Mouse (Mus musculus) ES-E14 (cell line): ENCODE data around the gene Gm8439. TPM values are rescaled to one million over a fixed set of nuclear protein-coding genes. Genes with fewer than 3 reads are reported as not detected.
A peak's percentile ranks its signal among the peaks of the same experiment; 100 is the strongest.

Experiments
- DNase-seq: peaks from one replicate; pipeline ENCODE4 v3.0.0-alpha.2; 2013; ENCODE audit warnings: low read depth, low spot score
- H3K27ac ChIP-seq: 2 replicates; pipeline ENCODE4 v1.5.1; 2012; ENCODE audit warnings: low read depth, mild to moderate bottlenecking, low read length, moderate library complexity, mixed read lengths; ENCODE audit not compliant: poor library complexity, insufficient read depth, severe bottlenecking
- H3K36me3 ChIP-seq: 2 replicates; pipeline ENCODE4 v1.6.1; 2012; ENCODE audit warnings: mild to moderate bottlenecking, low read length, moderate library complexity, mixed read lengths; ENCODE audit not compliant: control insufficient read depth, poor library complexity, insufficient read depth, severe bottlenecking
- H3K4me1 ChIP-seq, 2 experiments: fragments of 150-350 bp in 1 of 2; sonication (generic) in 1 of 2; 2 replicates each; pipeline ENCODE4 v1.6.1; 2012; ENCODE audit warnings: low read length in 2 of 2, mild to moderate bottlenecking in 1 of 2, mixed read lengths in 1 of 2; ENCODE audit not compliant: control insufficient read depth in 2 of 2, insufficient read depth in 2 of 2, poor library complexity in 1 of 2
- H3K4me3 ChIP-seq, 2 experiments: fragments of 150-350 bp in 1 of 2; sonication (generic) in 1 of 2; 2 replicates each; pipeline ENCODE4 v1.5.1; 2012; ENCODE audit warnings: low read length in 2 of 2, low read depth in 1 of 2, mild to moderate bottlenecking in 1 of 2, mixed read lengths in 1 of 2; ENCODE audit not compliant: insufficient read depth in 1 of 2, poor library complexity in 1 of 2, severe bottlenecking in 1 of 2
- H3K9ac ChIP-seq: 2 replicates; pipeline ENCODE4 v1.6.1; 2012; ENCODE audit warnings: low read depth, mild to moderate bottlenecking, low read length, mixed read lengths; ENCODE audit not compliant: poor library complexity, insufficient read depth, severe bottlenecking
- H3K9me3 ChIP-seq: fragments of 150-350 bp; sonication (generic); 2 replicates; pipeline ENCODE4 v1.6.1; 2012; ENCODE audit warnings: low read depth, mild to moderate bottlenecking, low read length; ENCODE audit not compliant: control insufficient read depth, insufficient read depth
- CHD2 ChIP-seq: IDR thresholded peaks from 2 replicates; pipeline ENCODE4 v1.6.1; 2014; ENCODE audit warnings: mild to moderate bottlenecking, low read depth, low read length, inconsistent platforms
- HCFC1 ChIP-seq: IDR thresholded peaks from 2 replicates; pipeline ENCODE4 v1.6.1; 2012; ENCODE audit warnings: low read length, inconsistent platforms, borderline replicate concordance; ENCODE audit not compliant: insufficient read depth
- MAFK ChIP-seq: IDR thresholded peaks from 2 replicates; pipeline ENCODE4 v1.6.1; 2014; ENCODE audit warnings: mild to moderate bottlenecking, low read depth, low read length, inconsistent platforms; ENCODE audit not compliant: insufficient read depth
- ZC3H11A ChIP-seq: IDR thresholded peaks from 2 replicates; pipeline ENCODE4 v1.6.1; 2012; ENCODE audit warnings: low read depth, mild to moderate bottlenecking, inconsistent platforms, low read length, borderline replicate concordance
- ZNF384 ChIP-seq: IDR thresholded peaks from 2 replicates; pipeline ENCODE4 v1.6.1; 2012; ENCODE audit warnings: low read depth, low read length, inconsistent platforms
- in situ Hi-C, 2 experiments: fragments of 600-800 bp; cut with MboI; formaldehyde crosslinking; loops; one replicate each; pipeline ENCODE4 v1.15.1; 2025; ENCODE audit warnings: low sequenced_read_pairs in 2 of 2, inconsistent platforms in 1 of 2; ENCODE audit not compliant: unreplicated experiment in 2 of 2
- total RNA-seq: library from RNA; depleted of rRNA; stranded (reverse); fragments of 300-350 nt; gene quantifications from 2 replicates; pipeline ENCODE4 v1.2.3, GENCODE M21; 2012

Gm8439 gene
- total RNA-seq, 1 experiment = not detected

GRCm38 (mm10) chr4:120602669-120603068, 14.1 kb downstream of the Gm8439 start:
- Histone ChIP-seq H3K4me3 (no peak overlapping the region), H3K9me3 (no peaks in the 10 kb centered on the region), H3K27ac (no peak overlapping the region; the same call in 1 of the 2 replicates), H3K9ac (no peak overlapping the region), H3K36me3 (no peaks in the 10 kb centered on the region), H3K4me1 (no peaks in the 10 kb centered on the region; a peak in 1 of 4 replicates)
- in situ Hi-C loops = no loop called here
- no peak for DNase-seq
- TF ChIP-seq CHD2 (no peak), MAFK (no peak), HCFC1 (no peak), ZNF384 (no peak), ZC3H11A (no peak)

- TF ChIP-seq ZNF384 (no peak), HCFC1 (no peak), CHD2 (no peak), ZC3H11A (no peak), MAFK (no peak)
- DNase-seq = no peak
- Histone ChIP-seq H3K9ac (no peak overlapping the region), H3K36me3 (no peaks in the 10 kb centered on the region), H3K4me3 (no peak overlapping the region), H3K9me3 (no peaks in the 10 kb centered on the region), H3K27ac (no peak overlapping the region; the same call in 1 of the 2 replicates), H3K4me1 (peaks cover 3% of the 10 kb centered on the region in 2 experiments; a peak in 2 of 4 replicates)
- in situ Hi-C loops = no loop called here
Observed at GRCm38 (mm10) chr4:120606941-120607340, 18.4 kb downstream of the Gm8439 start.

GRCm38 (mm10) chr4:120611005-120611404, 22.5 kb downstream of the Gm8439 start:
- peaks cover 6 to 21% of the 10 kb centered on the region in 2 experiments; a peak in 3 of 4 replicates for H3K4me1 ChIP-seq
- in situ Hi-C loops = no loop called here
- TF ChIP-seq ZC3H11A (no peak), MAFK (no peak), HCFC1 (no peak), ZNF384 (no peak), CHD2 (no peak)

GRCm38 (mm10) chr4:120612304-120613080, 23.9 kb downstream of the Gm8439 start:
- DNase-seq = no peak
- no peaks in the 10 kb centered on the region for H3K36me3 ChIP-seq
- H3K4me1 ChIP-seq = peaks cover 6 to 27% of the 10 kb centered on the region in 2 experiments; a peak in 3 of 4 replicates
- no peak for TF ChIP-seq ZNF384
- no peak for TF ChIP-seq CHD2
- TF ChIP-seq MAFK = peak; percentile 31; the same call in 1 of the 2 replicates
- TF ChIP-seq HCFC1 = no peak
- no peak for TF ChIP-seq ZC3H11A
- no peak overlapping the region for H3K4me3 ChIP-seq
- no peaks in the 10 kb centered on the region for H3K9me3 ChIP-seq
- H3K27ac ChIP-seq = peak overlapping the region; percentile 74; the same call in 1 of the 2 replicates
- no peak overlapping the region for H3K9ac ChIP-seq
- in situ Hi-C loops = no loop called here

More at GRCm38 (mm10) chr4:120611005-120611404, 22.5 kb downstream of the Gm8439 start:
- DNase-seq = no peak
- Histone ChIP-seq H3K9me3 (no peaks in the 10 kb centered on the region), H3K4me3 (no peak overlapping the region), H3K27ac (no peak overlapping the region), H3K9ac (no peak overlapping the region), H3K36me3 (no peaks in the 10 kb centered on the region)
